Mouse (Mus musculus): Measurements from ENCODE around the gene Brox.

DNA sequence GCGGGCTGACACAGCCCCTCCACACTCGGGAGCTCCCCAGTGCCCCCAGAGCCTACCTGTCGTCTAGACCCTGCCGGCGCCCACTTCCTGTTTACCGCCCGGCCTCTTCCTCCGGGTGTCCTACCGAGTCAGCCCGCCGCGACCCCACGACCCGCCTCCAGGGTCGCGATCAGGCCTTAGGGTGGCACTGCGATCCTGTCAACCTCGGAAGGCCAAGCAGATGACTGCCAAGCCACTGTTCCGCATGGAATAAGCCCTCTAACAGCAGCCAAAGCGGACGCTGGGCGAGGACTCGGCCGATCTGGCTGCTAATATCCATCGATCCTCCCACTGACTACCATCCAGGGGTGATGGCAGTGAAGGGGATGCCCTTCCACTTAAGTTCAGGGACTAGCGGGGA, 604 bp downstream of the Brox start, which contains the start of gene Aida:
- TF ChIP-seq MAX (IDR thresholded peaks at IDR 0.05; ENCODE audit: low read depth) (no peak), POLR2A (IDR thresholded peaks at IDR 0.05; ENCODE audit: insufficient read length, low read depth) (no peak), TCF3 (IDR thresholded peaks at IDR 0.05; ENCODE audit: insufficient read length, low read depth) (no peak), E2F4 (IDR thresholded peaks at IDR 0.05; ENCODE audit: insufficient read depth) (no peak)
